Mouse (Mus musculus): Measurements from ENCODE around the gene Rita1.

- TF ChIP-seq CTCF (IDR thresholded peaks at IDR 0.05) = peak; percentile 66
- no peak for TF ChIP-seq POLR2A (IDR thresholded peaks at IDR 0.05; ENCODE audit: insufficient read depth, low read depth, low read length)
These were observed 36.4 kb upstream of the Rita1 start, which contains the start of gene Rasal1 for GRCm38 (mm10) chr5:120648569-120649373.

All from heart, adult 2 months (tissue).